Mouse (Mus musculus): Measurements from ENCODE around the gene Gjc2. TPM values are rescaled to one million over a fixed set of nuclear protein-coding genes. Genes with fewer than 3 reads are reported as not detected.

Gjc2 gene
- 0.28 TPM in 1 of 2 replicates, not detected in the other for polyA plus RNA-seq (2014; fragmentation: Nextera tagmentation; extraction: Ambion mirVana)

GRCm38 (mm10) chr11:59182864-59183331 is at the start of gene Gjc2:
TSS of gene Gjc2 (minus strand) at chr11:59183213.
- no peak for DNase-seq (ENCODE audit: low spot score)
- no peaks in the 10 kb centered on the region for H3K4me1 ChIP-seq (ENCODE audit: control insufficient read depth, insufficient read depth, low read length)
- no peak within 1 kb of the TSS for H3K4me3 ChIP-seq (ENCODE audit: low read depth, low read length)
- H3K36me3 ChIP-seq (ENCODE audit: control insufficient read depth, insufficient read depth, low read length), result peaks cover 4% of the 10 kb centered on the region
- no peak within 1 kb of the TSS for H3K27ac ChIP-seq (ENCODE audit: low read depth, low read length)
- H3K27me3 ChIP-seq (ENCODE audit: control insufficient read depth, insufficient read depth, low read length), result peaks cover 11% of the 10 kb centered on the region
- 54% methylated on average over 3 of the region's 3 CpGs for WGBS
- H3K9me3 ChIP-seq (ENCODE audit: control insufficient read depth, low read length), result no peaks in the 10 kb centered on the region
- no peak within 1 kb of the TSS for H3K9ac ChIP-seq (ENCODE audit: low read length)
- no peak within 1 kb of the TSS for H3K4me2 ChIP-seq (ENCODE audit: low read depth)
- ATAC-seq (ENCODE audit: insufficient read depth, low FRiP score, low TSS enrichment), result no peak

GRCm38 (mm10) chr11:59232797-59233196 is 49.8 kb upstream of the Gjc2 start:
- Histone ChIP-seq H3K4me2 (ENCODE audit: low read depth) (no peak overlapping the region), H3K27ac (ENCODE audit: low read depth, low read length) (no peak overlapping the region), H3K36me3 (ENCODE audit: control insufficient read depth, insufficient read depth, low read length) (no peaks in the 10 kb centered on the region), H3K27me3 (ENCODE audit: control insufficient read depth, insufficient read depth, low read length) (peaks cover 3% of the 10 kb centered on the region; the same call in 1 of the 2 replicates), H3K4me1 (ENCODE audit: control insufficient read depth, insufficient read depth, low read length) (0 out of 2 replicates have a peak, but pooled peaks cover 3% of the 10 kb centered on the region), H3K9ac (ENCODE audit: low read length) (no peak overlapping the region), H3K4me3 (ENCODE audit: low read depth, low read length) (no peak overlapping the region), H3K9me3 (ENCODE audit: control insufficient read depth, low read length) (no peaks in the 10 kb centered on the region)
- ATAC-seq (ENCODE audit: insufficient read depth, low FRiP score, low TSS enrichment) (no peak), DNase-seq (ENCODE audit: low spot score) (no peak)
- 61% methylated on average over 2 of the region's 2 CpGs for WGBS

DNA sequence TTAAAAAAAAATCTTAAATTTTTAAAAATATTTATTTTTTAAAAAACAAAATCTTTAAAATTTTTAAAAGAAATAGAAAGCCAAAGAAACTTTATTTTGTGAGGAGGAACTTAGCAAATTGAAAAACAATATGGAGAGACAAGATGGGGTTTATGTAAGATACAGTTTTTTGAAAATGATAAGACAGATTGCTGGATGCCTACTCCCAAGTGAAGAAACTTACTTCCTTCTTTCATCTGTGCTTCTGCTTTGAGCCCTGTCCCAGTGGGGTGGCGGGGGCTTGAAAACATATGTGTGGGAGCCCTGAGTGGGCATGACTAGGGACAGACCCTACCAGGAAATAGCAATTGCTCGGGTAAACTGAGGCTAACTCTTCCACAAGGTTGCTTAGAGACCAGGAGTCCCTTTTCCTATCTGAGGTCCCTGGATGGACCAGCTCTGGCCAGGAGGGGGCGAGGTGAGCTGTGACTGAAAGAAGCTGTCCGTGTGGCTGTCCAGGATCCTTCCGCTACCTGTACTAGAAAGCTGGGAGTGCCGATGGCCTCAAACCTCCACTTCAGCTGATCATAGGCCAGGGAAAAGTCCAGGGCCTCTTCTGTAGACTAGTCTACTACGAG is 47.2 kb upstream of the Gjc2 start:
- H3K4me3 ChIP-seq (ENCODE audit: low read depth, low read length), result no peak overlapping the region
- no peak overlapping the region for H3K4me2 ChIP-seq (ENCODE audit: low read depth)
- peaks cover 16% of the 10 kb centered on the region for H3K4me1 ChIP-seq (ENCODE audit: control insufficient read depth, insufficient read depth, low read length)
- no peaks in the 10 kb centered on the region for H3K9me3 ChIP-seq (ENCODE audit: control insufficient read depth, low read length)
- WGBS, result 18% methylated on average over 7 of the region's 7 CpGs
- ATAC-seq (ENCODE audit: insufficient read depth, low FRiP score, low TSS enrichment), result no peak
- H3K9ac ChIP-seq (ENCODE audit: low read length), result no peak overlapping the region
- H3K27ac ChIP-seq (ENCODE audit: low read depth, low read length), result no peak overlapping the region
- no peaks in the 10 kb centered on the region for H3K36me3 ChIP-seq (ENCODE audit: control insufficient read depth, insufficient read depth, low read length)
- no peaks in the 10 kb centered on the region for H3K27me3 ChIP-seq (ENCODE audit: control insufficient read depth, insufficient read depth, low read length)
- DNase-seq (ENCODE audit: low spot score), result peak; percentile 66

DNA sequence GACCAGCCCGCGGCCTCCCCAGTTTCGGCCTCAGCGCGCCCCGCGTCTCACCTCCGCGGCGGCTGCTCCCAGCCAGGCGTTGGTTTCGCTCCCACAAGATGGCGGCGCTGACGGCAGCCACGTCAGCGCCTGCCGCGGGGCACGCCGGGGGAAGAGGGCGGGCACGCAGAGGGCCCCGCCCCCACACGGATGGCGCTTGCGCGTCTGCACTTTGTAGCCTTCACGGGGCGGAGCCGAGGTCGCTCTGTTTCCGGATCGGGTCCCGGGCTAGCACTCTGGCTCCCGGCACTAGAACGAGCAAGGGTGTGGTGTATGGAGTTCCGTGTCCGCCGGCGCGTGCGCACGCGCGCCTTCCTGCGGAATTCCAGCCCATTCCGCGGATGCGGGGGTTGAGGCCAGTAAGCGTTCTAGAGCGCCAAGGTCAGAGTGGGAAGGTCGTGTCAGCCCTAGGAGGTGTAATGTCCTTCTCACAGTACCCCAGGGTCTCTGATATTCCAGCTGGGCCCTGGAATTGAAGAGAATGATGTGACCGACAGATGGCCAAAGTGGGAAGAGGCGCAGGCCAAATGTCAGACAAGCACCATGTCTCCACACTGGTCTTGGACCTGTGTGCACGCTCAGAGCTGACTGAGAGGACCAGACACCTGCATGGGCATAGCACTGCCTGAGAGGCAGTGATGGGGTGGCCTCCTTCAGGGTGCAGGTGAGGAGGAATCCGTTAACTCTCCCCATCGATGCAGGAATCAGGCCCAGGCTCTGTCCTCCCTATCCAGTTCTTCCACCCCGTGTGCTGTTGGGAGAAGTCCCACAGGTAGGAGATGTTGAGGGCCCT is 45.3 kb upstream of the Gjc2 start, which contains the start of gene Arf1:
Gene Arf1, minus strand, starts transcription at position 149 of the 832 bp plus-strand sequence.
- peak; percentile 99 for DNase-seq (ENCODE audit: low spot score)
- H3K36me3 ChIP-seq (ENCODE audit: control insufficient read depth, insufficient read depth, low read length), result no peaks in the 10 kb centered on the region; the same call in 1 of the 2 replicates
- peak within 1 kb of the TSS; percentile 62 for H3K4me2 ChIP-seq (ENCODE audit: low read depth)
- WGBS, result 5% methylated on average over 55 of the region's 59 CpGs
- H3K4me1 ChIP-seq (ENCODE audit: control insufficient read depth, insufficient read depth, low read length), result peaks cover 19% of the 10 kb centered on the region
- no peaks in the 10 kb centered on the region for H3K9me3 ChIP-seq (ENCODE audit: control insufficient read depth, low read length)
- H3K27ac ChIP-seq (ENCODE audit: low read depth, low read length), result peak within 1 kb of the TSS; percentile 95
- H3K9ac ChIP-seq (ENCODE audit: low read length), result peak within 1 kb of the TSS; percentile 98
- H3K27me3 ChIP-seq (ENCODE audit: control insufficient read depth, insufficient read depth, low read length), result no peaks in the 10 kb centered on the region
- ATAC-seq (ENCODE audit: insufficient read depth, low FRiP score, low TSS enrichment), result peak; percentile 93
- peak within 1 kb of the TSS; percentile 94 for H3K4me3 ChIP-seq (ENCODE audit: low read depth, low read length)

DNA sequence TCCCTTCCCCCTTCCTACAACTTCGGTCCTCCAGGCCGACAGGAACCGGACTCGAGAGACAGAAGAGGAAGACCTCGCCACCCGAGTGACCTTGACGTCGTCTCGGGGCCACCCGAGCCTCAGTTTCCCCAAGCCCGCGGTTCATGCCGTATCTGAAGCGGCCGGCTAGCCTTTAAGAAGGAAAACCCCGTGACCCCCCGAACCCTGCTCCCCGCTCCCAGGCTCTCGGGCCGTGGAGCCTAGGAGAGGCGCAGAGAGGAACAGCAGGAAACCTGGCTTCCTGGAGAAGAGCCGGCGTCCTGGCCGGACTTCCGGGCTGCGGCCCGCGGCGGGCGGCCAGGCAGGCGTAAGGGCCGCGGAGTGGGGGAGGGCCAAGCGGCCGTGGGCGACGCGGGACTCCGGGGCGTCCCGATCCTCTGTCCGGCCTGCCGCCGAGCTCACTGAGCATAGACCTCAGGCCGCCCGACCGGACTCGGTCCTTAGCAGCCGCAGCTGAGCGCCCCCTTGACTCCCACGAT is 44.6 kb upstream of the Gjc2 start:
- WGBS, result under 1% methylated on average over 48 of the region's 51 CpGs
- no peaks in the 10 kb centered on the region for H3K27me3 ChIP-seq (ENCODE audit: control insufficient read depth, insufficient read depth, low read length)

DNA sequence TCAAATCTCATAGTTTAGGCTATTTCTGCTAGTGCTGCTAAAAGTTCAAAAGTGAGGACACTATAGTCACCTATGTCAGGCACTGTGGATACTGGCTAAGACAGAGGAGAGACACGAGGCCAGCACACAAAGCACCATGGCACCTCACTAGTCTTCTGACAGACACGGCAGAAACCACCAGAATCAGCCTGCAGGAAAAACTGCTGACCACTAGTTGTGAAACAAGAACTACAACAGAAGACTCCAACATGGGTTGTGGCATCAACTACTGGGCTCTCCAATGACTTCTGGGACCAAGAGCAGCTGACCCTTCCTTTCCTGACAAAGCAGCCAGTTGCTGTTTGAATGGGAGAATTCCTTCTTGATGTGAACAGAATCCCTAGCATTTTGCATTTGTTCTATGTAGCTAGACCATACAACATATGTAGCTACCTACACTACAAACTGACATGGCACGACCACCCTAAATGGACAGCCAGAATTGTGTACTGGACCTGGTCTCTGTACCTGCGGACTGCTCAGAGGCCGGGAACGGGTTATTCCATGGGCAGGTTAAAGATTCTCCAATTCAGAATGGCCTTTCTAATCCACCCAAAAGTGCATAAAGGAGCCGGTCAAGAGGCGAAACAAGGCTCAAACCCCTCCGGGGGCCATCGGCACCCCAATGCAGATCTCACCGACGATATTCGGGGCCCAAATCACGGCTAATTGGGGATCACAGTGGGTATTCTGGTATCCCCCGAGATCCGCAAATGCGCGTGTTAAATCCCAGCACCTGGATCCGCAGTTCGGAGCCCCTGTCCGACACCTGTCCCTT is 44.0 kb upstream of the Gjc2 start:
- ATAC-seq (ENCODE audit: insufficient read depth, low FRiP score, low TSS enrichment), result no peak
- no peaks in the 10 kb centered on the region for H3K9me3 ChIP-seq (ENCODE audit: control insufficient read depth, low read length)
- no peak for DNase-seq (ENCODE audit: low spot score)
- peak overlapping the region; percentile 98 for H3K9ac ChIP-seq (ENCODE audit: low read length)
- H3K4me3 ChIP-seq (ENCODE audit: low read depth, low read length), result peak overlapping the region; percentile 94
- H3K27me3 ChIP-seq (ENCODE audit: control insufficient read depth, insufficient read depth, low read length), result no peaks in the 10 kb centered on the region
- WGBS, result 7% methylated on average over 21 of the region's 21 CpGs
- no peaks in the 10 kb centered on the region; the same call in 1 of the 2 replicates for H3K36me3 ChIP-seq (ENCODE audit: control insufficient read depth, insufficient read depth, low read length)
- H3K27ac ChIP-seq (ENCODE audit: low read depth, low read length), result peak overlapping the region; percentile 95; the same call in 1 of the 2 replicates
- H3K4me1 ChIP-seq (ENCODE audit: control insufficient read depth, insufficient read depth, low read length), result peaks cover 19% of the 10 kb centered on the region
- H3K4me2 ChIP-seq (ENCODE audit: low read depth), result peak overlapping the region; percentile 62

More for the DNA sequence above, 44.6 kb upstream of the Gjc2 start:
- DNase-seq (ENCODE audit: low spot score), result no peak
- Histone ChIP-seq H3K4me2 (ENCODE audit: low read depth) (peak overlapping the region; percentile 62), H3K27ac (ENCODE audit: low read depth, low read length) (peak overlapping the region; percentile 95), H3K9ac (ENCODE audit: low read length) (peak overlapping the region; percentile 98), H3K4me3 (ENCODE audit: low read depth, low read length) (peak overlapping the region; percentile 94), H3K36me3 (ENCODE audit: control insufficient read depth, insufficient read depth, low read length) (no peaks in the 10 kb centered on the region; the same call in 1 of the 2 replicates), H3K9me3 (ENCODE audit: control insufficient read depth, low read length) (no peaks in the 10 kb centered on the region), H3K4me1 (ENCODE audit: control insufficient read depth, insufficient read depth, low read length) (peaks cover 19% of the 10 kb centered on the region)
- ATAC-seq (ENCODE audit: insufficient read depth, low FRiP score, low TSS enrichment), result peak; percentile 78

GRCm38 (mm10) chr11:59226251-59226650 is 43.2 kb upstream of the Gjc2 start:
- H3K27ac ChIP-seq (ENCODE audit: low read depth, low read length), result no peak overlapping the region
- H3K36me3 ChIP-seq (ENCODE audit: control insufficient read depth, insufficient read depth, low read length), result peaks cover 2% of the 10 kb centered on the region; the same call in 1 of the 2 replicates
- ATAC-seq (ENCODE audit: insufficient read depth, low FRiP score, low TSS enrichment), result no peak
- 66% methylated on average over 3 of the region's 3 CpGs for WGBS
- no peaks in the 10 kb centered on the region for H3K9me3 ChIP-seq (ENCODE audit: control insufficient read depth, low read length)
- peaks cover 19% of the 10 kb centered on the region for H3K4me1 ChIP-seq (ENCODE audit: control insufficient read depth, insufficient read depth, low read length)
- no peak for DNase-seq (ENCODE audit: low spot score)
- peak overlapping the region; percentile 26; the same call in 1 of the 2 replicates for H3K9ac ChIP-seq (ENCODE audit: low read length)
- peak overlapping the region; percentile 94 for H3K4me3 ChIP-seq (ENCODE audit: low read depth, low read length)
- H3K27me3 ChIP-seq (ENCODE audit: control insufficient read depth, insufficient read depth, low read length), result no peaks in the 10 kb centered on the region
- peak overlapping the region; percentile 62 for H3K4me2 ChIP-seq (ENCODE audit: low read depth)

GRCm38 (mm10) chr11:59225167-59225566 is 42.2 kb upstream of the Gjc2 start:
- no peak overlapping the region for H3K9ac ChIP-seq (ENCODE audit: low read length)

More at GRCm38 (mm10) chr11:59225167-59225566, 42.2 kb upstream of the Gjc2 start:
- Histone ChIP-seq H3K9me3 (ENCODE audit: control insufficient read depth, low read length) (no peaks in the 10 kb centered on the region), H3K27me3 (ENCODE audit: control insufficient read depth, insufficient read depth, low read length) (no peaks in the 10 kb centered on the region), H3K4me1 (ENCODE audit: control insufficient read depth, insufficient read depth, low read length) (peaks cover 19% of the 10 kb centered on the region), H3K4me3 (ENCODE audit: low read depth, low read length) (no peak overlapping the region), H3K36me3 (ENCODE audit: control insufficient read depth, insufficient read depth, low read length) (peaks cover 2% of the 10 kb centered on the region; the same call in 1 of the 2 replicates), H3K4me2 (ENCODE audit: low read depth) (no peak overlapping the region), H3K27ac (ENCODE audit: low read depth, low read length) (no peak overlapping the region)
- no peak for DNase-seq (ENCODE audit: low spot score)
- no peak for ATAC-seq (ENCODE audit: insufficient read depth, low FRiP score, low TSS enrichment)
- 87% methylated on average over 2 of the region's 2 CpGs for WGBS

Measured in neural tube, embryonic 11.5 days (tissue).